Mouse (Mus musculus): ENCODE results near the gene Cacna1d. TPM values are rescaled to one million over a fixed set of nuclear protein-coding genes. Genes with fewer than 3 reads are reported as not detected.

The Cacna1d gene
- polyA plus RNA-seq, 1 experiment from 2014 or later, result 2.2 TPM

DNA sequence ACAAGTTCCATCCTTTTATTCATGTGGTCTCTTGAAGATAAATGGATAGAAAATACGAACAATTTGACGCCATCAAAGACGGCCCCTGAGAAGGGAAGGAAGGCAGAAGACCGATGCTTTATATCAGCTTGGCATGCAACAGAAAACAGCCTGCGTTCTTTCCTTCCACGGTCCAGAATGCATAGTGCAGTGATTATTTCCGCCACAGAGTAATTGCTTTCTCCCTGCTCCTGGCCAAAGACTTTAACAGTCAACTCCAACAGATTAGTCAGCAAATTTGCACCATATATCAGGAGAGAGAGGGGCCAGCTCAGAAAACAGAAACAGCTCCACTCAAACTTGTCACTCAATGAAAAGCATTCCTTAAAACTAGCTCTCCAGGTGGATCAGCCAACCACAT, 71.8 kb downstream of the Cacna1d start:
- no peaks in the 10 kb centered on the region for H3K27me3 ChIP-seq (ENCODE audit: control insufficient read depth, insufficient read depth, low read length)
- DNase-seq (ENCODE audit: low spot score), result no peak
- no peaks in the 10 kb centered on the region for H3K4me1 ChIP-seq (replicated peaks; ENCODE audit: control insufficient read depth, insufficient read depth)
- no peaks in the 10 kb centered on the region for H3K9me3 ChIP-seq (ENCODE audit: control insufficient read depth, low read length)
- no peaks in the 10 kb centered on the region for H3K36me3 ChIP-seq (ENCODE audit: control insufficient read depth, insufficient read depth, low read length)
- H3K9ac ChIP-seq (ENCODE audit: low read length), result no peak overlapping the region
- H3K27ac ChIP-seq (replicated peaks), result no peak overlapping the region
- H3K4me2 ChIP-seq (replicated peaks; ENCODE audit: low read depth), result 0 out of 2 replicates have a peak overlapping the region, but pooled peaks have one; percentile 18
- ATAC-seq (ENCODE audit: low FRiP score, low TSS enrichment), result no peak
- H3K4me3 ChIP-seq (ENCODE audit: low read depth, low read length), result no peak overlapping the region
- 50% methylated on average over 7 of the region's 7 CpGs for WGBS
- TF ChIP-seq CTCF (IDR thresholded peaks at IDR 0.05; ENCODE audit: low read depth) (no peak), EP300 (optimal IDR thresholded peaks at IDR 0.05) (no peak)

DNA sequence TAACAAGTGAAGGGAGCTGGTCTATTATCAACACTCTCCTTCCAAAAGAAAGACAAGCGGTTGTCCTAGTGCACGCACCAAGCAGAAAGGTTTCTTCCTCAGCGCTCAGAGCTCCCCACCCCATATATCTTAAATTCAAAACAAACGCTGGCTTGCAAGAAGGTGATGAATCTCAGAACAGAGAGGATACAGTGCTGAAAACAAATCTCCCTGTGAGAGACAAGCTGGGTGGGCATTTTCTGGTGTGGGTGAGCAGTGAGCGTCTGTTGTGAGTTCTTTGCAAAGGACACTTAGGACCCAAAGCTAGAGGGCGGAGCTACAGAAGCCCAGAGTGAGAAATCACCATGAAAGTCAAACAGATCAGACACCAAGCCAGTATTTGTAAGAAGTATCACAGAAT, 72.2 kb downstream of the Cacna1d start:
- no peaks in the 10 kb centered on the region for H3K36me3 ChIP-seq (ENCODE audit: control insufficient read depth, insufficient read depth, low read length)
- no peak overlapping the region for H3K9ac ChIP-seq (ENCODE audit: low read length)
- no peaks in the 10 kb centered on the region for H3K27me3 ChIP-seq (ENCODE audit: control insufficient read depth, insufficient read depth, low read length)
- DNase-seq (ENCODE audit: low spot score) (no peak), ATAC-seq (ENCODE audit: low FRiP score, low TSS enrichment) (no peak)
- no peak overlapping the region for H3K27ac ChIP-seq (replicated peaks)
- H3K4me2 ChIP-seq (replicated peaks; ENCODE audit: low read depth), result 0 out of 2 replicates have a peak overlapping the region, but pooled peaks have one; percentile 18
- H3K4me3 ChIP-seq (ENCODE audit: low read depth, low read length), result no peak overlapping the region
- 41% methylated on average over 6 of the region's 6 CpGs for WGBS
- H3K9me3 ChIP-seq (ENCODE audit: control insufficient read depth, low read length), result no peaks in the 10 kb centered on the region
- TF ChIP-seq EP300 (optimal IDR thresholded peaks at IDR 0.05) (no peak), CTCF (IDR thresholded peaks at IDR 0.05; ENCODE audit: low read depth) (no peak)
- no peaks in the 10 kb centered on the region for H3K4me1 ChIP-seq (replicated peaks; ENCODE audit: control insufficient read depth, insufficient read depth)

DNA sequence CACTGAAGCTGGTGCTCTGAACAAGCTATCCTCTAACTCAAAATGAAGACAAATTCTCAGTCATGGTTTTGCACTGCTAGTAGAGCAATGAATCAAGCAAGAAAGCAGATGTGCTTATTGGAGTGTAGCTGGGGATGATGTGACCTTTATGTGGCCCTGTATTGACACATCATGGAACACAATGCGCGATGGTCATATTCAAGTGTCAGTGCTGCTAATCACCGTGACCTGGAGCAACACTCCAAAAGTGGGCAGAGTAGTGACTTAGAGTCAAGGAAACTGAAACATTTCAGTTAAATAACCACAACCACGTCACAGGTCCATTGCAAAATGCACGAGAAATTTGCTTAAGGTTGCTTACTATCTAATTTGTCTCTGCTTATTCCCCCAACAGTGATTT, 75.4 kb downstream of the Cacna1d start:
- no peaks in the 10 kb centered on the region for H3K9me3 ChIP-seq (ENCODE audit: control insufficient read depth, low read length)
- TF ChIP-seq EP300 (optimal IDR thresholded peaks at IDR 0.05), result no peak
- no peak for TF ChIP-seq CTCF (IDR thresholded peaks at IDR 0.05; ENCODE audit: low read depth)
- H3K4me3 ChIP-seq (ENCODE audit: low read depth, low read length), result no peak overlapping the region
- no peaks in the 10 kb centered on the region for H3K27me3 ChIP-seq (ENCODE audit: control insufficient read depth, insufficient read depth, low read length)
- ATAC-seq (ENCODE audit: low FRiP score, low TSS enrichment) (no peak), DNase-seq (ENCODE audit: low spot score) (no peak)
- H3K27ac ChIP-seq (replicated peaks), result no peak overlapping the region
- WGBS, result 91% methylated on average over 5 of the region's 5 CpGs
- no peak overlapping the region for H3K9ac ChIP-seq (ENCODE audit: low read length)
- H3K4me2 ChIP-seq (replicated peaks; ENCODE audit: low read depth), result no peak overlapping the region
- H3K36me3 ChIP-seq (ENCODE audit: control insufficient read depth, insufficient read depth, low read length), result no peaks in the 10 kb centered on the region
- H3K4me1 ChIP-seq (replicated peaks; ENCODE audit: control insufficient read depth, insufficient read depth), result no peaks in the 10 kb centered on the region

DNA sequence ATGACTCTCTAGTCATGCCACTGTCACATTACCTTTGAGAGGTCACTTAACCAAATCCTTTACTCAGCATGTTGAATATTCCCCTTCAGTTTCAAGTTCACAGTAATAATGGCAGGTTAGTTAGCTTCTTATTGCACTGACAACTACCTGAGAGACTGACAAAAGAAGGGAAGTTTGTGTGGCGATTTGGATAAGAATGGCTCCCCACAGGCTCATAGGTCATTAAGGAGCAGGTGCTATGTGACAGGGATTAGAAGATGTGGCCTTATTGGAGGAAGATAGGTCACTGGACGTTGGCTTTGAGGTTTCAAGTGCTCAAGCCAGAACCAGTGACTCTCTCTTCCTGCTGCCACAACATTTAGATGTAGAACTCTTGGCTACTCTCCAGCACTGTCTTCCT, 77.1 kb downstream of the Cacna1d start:
- H3K9ac ChIP-seq (ENCODE audit: low read length), result no peak overlapping the region
- H3K9me3 ChIP-seq (ENCODE audit: control insufficient read depth, low read length), result no peaks in the 10 kb centered on the region
- 66% methylated on average over 2 of the region's 2 CpGs for WGBS
- no peak overlapping the region for H3K27ac ChIP-seq (replicated peaks)
- DNase-seq (ENCODE audit: low spot score) (no peak), ATAC-seq (ENCODE audit: low FRiP score, low TSS enrichment) (no peak)
- no peak overlapping the region for H3K4me3 ChIP-seq (ENCODE audit: low read depth, low read length)
- no peaks in the 10 kb centered on the region for H3K4me1 ChIP-seq (replicated peaks; ENCODE audit: control insufficient read depth, insufficient read depth)
- no peaks in the 10 kb centered on the region for H3K27me3 ChIP-seq (ENCODE audit: control insufficient read depth, insufficient read depth, low read length)
- H3K36me3 ChIP-seq (ENCODE audit: control insufficient read depth, insufficient read depth, low read length), result no peaks in the 10 kb centered on the region
- no peak overlapping the region for H3K4me2 ChIP-seq (replicated peaks; ENCODE audit: low read depth)
- TF ChIP-seq CTCF (IDR thresholded peaks at IDR 0.05; ENCODE audit: low read depth) (no peak), EP300 (optimal IDR thresholded peaks at IDR 0.05) (no peak)

DNA sequence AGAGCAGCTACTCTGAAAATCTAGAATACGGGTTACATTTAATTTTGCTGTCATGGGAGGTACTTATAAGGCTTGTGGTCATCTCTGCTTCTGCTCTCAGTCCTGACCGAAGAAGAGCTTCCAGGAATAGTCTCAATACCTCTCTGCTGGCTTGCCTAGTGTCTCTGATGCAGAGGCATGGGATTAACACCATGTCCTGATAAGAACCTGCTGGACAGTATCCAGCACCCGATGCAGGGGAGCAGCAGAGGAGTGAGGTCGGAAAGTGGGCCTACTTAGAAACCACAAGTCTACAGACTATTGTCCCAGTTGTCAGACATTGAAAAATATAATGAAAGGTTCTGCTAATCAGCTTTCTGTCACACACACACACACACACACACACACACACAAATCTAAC, 81.9 kb downstream of the Cacna1d start:
- no peak overlapping the region for H3K4me2 ChIP-seq (replicated peaks; ENCODE audit: low read depth)
- H3K4me1 ChIP-seq (replicated peaks; ENCODE audit: control insufficient read depth, insufficient read depth), result no peaks in the 10 kb centered on the region
- H3K27me3 ChIP-seq (ENCODE audit: control insufficient read depth, insufficient read depth, low read length), result no peaks in the 10 kb centered on the region
- ATAC-seq (ENCODE audit: low FRiP score, low TSS enrichment) (no peak), DNase-seq (ENCODE audit: low spot score) (no peak)
- no peaks in the 10 kb centered on the region for H3K36me3 ChIP-seq (ENCODE audit: control insufficient read depth, insufficient read depth, low read length)
- H3K9ac ChIP-seq (ENCODE audit: low read length), result no peak overlapping the region
- H3K27ac ChIP-seq (replicated peaks), result no peak overlapping the region
- WGBS, result 66% methylated on average over 4 of the region's 4 CpGs
- no peak overlapping the region for H3K4me3 ChIP-seq (ENCODE audit: low read depth, low read length)
- no peaks in the 10 kb centered on the region for H3K9me3 ChIP-seq (ENCODE audit: control insufficient read depth, low read length)
- TF ChIP-seq CTCF (IDR thresholded peaks at IDR 0.05; ENCODE audit: low read depth), result no peak
- no peak for TF ChIP-seq EP300 (optimal IDR thresholded peaks at IDR 0.05)

DNA sequence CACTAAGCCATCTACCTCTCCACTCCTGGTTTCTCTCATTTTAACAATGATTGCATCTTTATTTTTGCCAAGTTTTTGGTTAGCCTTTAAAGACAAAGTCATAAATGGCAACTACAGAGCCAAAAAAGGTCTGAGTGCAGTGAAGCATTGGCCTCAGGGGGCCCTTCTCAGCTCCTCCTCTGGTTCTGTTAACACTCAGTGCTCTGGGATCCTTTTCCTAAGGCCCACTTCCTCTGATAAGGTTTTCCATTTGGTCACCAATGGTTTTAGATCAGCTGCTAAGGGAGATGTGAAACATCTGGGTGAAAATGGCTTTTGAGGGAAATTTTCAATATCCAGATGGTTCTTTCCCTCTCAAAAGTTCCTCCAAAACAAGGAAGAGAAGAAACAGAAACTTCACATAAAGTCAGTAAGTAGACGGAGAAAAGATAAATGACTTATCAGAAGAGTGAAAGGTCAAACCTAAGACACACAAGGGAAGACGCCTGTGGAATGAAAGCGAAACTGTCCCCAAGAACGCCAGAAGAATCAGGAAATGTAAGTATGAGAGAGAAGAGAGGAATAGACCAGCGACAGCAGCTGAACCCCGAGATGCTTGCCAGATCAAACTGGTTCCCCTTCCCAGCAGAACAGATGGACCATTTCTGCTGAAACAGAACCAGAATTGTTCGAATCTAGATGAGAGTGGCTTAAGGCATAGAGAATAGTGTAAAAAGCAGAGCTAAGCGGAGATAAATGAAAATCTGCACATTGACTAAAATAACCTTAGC, 85.6 kb downstream of the Cacna1d start:
- TF ChIP-seq CTCF (IDR thresholded peaks at IDR 0.05; ENCODE audit: low read depth) (no peak), EP300 (optimal IDR thresholded peaks at IDR 0.05) (no peak)
- H3K4me2 ChIP-seq (replicated peaks; ENCODE audit: low read depth), result peak overlapping the region; percentile 37
- peak overlapping the region; percentile 10; the same call in 1 of the 2 replicates for H3K4me3 ChIP-seq (ENCODE audit: low read depth, low read length)

More for the DNA sequence above, 85.6 kb downstream of the Cacna1d start:
- peak overlapping the region; percentile 27; the same call in 1 of the 2 replicates for H3K9ac ChIP-seq (ENCODE audit: low read length)
- 39% methylated on average over 8 of the region's 8 CpGs for WGBS
- peak overlapping the region; percentile 46 for H3K27ac ChIP-seq (replicated peaks)
- H3K4me1 ChIP-seq (replicated peaks; ENCODE audit: control insufficient read depth, insufficient read depth), result no peaks in the 10 kb centered on the region
- H3K36me3 ChIP-seq (ENCODE audit: control insufficient read depth, insufficient read depth, low read length), result no peaks in the 10 kb centered on the region
- DNase-seq (ENCODE audit: low spot score), result no peak
- no peaks in the 10 kb centered on the region for H3K9me3 ChIP-seq (ENCODE audit: control insufficient read depth, low read length)
- ATAC-seq (ENCODE audit: low FRiP score, low TSS enrichment), result no peak
- no peaks in the 10 kb centered on the region for H3K27me3 ChIP-seq (ENCODE audit: control insufficient read depth, insufficient read depth, low read length)

Measured in stomach, postnatal 0 days (tissue).